Mouse (Mus musculus) brain, adult 2 months (tissue): ENCODE results near the gene Gm49711.
A peak's percentile ranks its signal among the peaks of the same experiment; 100 is the strongest.

ENCODE experiments used
- DNase-seq: peaks from one replicate; pipeline ENCODE4 v3.0.0; 2011; ENCODE audit warnings: low read depth, low spot score

Gene Gm49711

DNA sequence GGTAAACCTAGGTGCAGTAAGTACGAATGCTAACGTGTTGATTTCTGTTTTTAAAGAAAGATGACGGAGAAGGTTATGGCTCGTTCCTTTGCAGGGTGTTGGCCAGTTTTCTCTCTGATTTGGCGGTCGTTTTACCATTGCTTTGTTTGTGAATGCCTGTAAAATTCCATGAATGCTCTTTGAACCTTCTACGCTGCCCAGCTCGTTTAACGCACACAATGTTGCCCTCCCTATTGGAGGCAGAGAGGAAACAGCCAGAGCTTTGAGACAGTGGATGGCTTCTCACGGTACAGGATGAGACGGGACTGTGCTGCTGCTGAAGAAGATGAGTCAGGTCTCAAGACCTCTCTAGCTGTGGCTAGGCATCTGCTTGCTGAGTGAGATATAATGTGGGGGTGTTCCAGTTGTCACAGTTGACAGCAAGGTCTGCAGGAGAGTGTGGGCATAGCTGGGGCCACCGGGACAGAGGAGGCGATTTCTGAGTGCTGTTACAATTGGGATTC is 60.9 kb downstream of the Gm49711 start:
- peak; percentile 35 for DNase-seq

DNA sequence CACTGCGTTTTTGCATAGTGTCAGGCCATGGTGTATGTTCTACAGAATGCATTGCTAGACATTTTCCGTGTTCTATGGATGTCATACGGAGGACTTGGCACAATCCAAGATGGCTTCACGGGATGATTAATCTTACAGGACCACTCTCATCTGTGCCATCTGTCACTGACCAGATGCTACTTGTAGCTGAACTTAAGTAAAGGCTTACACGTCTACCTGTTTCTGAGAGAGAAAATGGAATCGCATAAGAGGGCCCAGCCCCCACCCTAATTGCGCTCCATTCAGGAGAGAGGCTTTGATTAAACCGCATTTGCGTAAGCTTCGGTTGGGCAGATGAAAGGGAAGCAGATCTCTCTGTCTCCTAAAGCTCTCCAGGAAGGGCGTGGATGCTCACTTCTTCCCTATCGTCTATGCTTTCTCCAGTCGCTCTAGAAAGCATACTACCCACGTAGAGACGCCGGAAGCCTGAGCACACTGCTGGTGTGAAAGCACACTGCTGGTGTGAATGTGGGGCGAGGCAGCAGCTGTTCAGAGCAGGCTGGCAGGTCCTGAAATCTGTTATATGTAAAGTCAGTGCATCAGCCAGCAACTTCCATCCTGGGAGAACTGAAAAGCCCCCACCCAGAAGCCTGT is 62.9 kb downstream of the Gm49711 start:
- peak; percentile 88 for DNase-seq

DNA sequence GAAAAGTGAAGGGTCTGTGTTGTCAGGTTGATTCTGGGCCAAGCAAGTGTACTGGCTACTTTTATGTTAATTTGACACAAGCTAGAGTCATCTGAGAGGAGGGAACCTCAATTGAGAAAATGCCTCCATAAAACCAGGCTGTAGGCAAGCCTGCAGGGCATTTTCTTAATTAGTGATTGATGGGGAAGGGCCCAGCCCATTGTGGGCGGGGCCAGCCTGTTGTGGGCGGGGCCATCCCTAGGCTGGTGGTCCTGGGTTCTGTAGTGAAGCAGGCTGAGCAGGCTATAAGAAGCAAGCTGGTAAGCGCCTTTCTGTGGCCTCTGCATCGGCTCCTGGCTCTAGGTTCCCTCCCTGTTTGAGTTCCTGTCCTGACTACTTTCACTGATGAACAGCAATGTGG is 69.1 kb downstream of the Gm49711 start:
- DNase-seq = no peak

DNA sequence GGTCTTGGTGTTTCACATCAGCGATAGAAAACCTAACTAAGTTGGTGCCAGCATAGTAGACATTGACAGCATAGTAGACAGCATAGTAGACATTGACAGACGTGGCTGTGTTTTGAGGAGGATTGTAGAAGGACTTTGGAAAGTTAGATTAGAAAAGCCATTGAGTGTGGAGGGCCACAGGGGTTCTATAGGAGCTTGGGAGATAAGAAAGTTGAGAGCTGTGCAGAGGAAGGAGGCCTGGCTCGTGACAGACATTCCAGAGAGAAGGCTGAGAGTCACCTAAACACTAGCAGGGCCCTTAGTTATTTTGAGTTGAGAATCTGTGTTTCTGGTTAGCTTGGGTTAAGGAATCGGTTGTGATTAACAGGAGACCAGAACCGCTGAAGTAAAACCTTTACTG is 69.5 kb downstream of the Gm49711 start:
- no peak for DNase-seq

DNA sequence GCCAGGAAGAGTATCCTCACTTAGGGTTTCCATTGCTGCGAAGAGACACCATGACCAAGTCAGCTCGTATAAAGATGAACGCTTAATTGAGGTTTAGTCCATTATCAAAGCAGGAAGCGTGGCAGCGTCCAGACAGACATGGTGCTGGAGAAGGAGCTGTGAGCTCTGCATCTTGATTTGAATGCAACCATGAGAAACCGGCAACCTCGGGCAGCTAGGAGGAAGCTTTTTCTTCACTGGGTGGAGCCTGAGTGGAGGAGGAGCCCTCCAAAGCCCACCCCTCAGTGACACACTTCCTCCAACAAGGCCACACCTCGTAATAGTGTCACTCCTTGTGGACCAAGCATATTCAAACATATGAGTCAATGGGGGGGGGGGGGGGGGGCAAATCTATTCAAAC is 71.7 kb downstream of the Gm49711 start:
- no peak for DNase-seq

DNA sequence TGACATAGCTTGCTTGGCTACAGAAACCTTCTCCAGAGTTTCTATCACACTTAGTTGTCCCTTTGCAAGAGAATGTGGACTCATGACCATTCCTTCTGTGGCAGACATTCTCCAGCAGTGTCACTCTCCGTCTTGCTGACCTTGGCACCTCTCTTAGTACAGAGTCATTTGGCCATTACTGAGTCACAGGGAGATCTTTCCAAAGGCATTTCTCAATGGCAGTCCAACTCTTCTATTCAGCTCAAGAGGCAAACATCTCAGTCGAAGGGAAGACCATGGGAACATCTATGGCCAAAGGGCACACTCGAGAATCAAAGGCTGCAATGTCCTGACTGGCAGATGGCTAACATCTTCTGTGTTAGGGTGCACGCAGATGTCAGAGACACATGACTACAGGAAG is 74.4 kb downstream of the Gm49711 start:
- DNase-seq = no peak

DNA sequence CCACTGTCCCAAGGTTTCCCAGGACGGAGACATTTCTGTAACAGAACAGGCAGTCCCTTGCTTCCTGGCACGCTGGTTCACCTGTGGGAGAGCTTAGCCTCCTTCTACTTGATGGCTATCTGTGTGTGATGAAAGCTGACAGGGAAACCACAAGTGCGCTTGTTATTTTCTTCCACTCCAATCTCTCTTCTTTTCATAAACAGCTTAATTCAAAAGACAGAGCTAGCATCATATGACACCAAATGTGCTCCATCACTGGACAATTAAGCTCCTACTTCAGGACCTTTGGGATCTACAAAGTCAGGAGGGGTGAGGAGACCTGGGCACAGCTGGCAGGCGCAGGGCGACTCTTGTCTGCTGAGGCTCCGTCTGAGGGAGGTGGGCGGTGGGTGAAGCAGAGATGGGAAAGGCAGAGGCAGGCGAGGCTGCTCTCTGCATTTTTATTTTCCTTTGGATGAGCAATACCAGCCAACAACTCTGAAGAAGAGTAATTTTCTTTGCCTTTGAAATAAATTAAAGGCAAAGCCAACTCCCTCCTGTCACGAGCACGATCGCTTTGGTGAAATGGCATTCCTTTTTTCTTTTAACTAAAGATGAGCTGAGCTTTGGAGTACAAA is 76.1 kb downstream of the Gm49711 start:
- DNase-seq = peak; percentile 61

DNA sequence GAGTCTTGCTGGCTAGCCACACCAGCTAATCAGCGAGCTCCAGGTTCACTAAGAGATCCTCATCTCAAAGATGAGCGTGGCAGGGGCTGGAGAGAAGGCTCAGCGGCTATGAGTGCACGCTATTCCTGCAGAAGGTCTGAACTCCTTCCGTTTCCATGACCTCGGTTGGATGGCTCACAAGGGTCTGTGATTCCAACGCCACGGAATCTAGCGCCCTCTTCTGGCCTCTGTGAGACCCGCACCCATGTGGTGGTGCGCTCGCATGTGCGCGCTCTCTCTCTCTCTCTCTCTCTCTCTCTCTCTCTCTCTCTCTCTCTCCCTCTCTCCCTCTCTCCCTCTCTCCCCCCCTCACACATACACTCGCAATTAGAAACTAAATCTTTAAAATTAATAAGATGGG is 78.2 kb downstream of the Gm49711 start:
- no peak for DNase-seq

DNA sequence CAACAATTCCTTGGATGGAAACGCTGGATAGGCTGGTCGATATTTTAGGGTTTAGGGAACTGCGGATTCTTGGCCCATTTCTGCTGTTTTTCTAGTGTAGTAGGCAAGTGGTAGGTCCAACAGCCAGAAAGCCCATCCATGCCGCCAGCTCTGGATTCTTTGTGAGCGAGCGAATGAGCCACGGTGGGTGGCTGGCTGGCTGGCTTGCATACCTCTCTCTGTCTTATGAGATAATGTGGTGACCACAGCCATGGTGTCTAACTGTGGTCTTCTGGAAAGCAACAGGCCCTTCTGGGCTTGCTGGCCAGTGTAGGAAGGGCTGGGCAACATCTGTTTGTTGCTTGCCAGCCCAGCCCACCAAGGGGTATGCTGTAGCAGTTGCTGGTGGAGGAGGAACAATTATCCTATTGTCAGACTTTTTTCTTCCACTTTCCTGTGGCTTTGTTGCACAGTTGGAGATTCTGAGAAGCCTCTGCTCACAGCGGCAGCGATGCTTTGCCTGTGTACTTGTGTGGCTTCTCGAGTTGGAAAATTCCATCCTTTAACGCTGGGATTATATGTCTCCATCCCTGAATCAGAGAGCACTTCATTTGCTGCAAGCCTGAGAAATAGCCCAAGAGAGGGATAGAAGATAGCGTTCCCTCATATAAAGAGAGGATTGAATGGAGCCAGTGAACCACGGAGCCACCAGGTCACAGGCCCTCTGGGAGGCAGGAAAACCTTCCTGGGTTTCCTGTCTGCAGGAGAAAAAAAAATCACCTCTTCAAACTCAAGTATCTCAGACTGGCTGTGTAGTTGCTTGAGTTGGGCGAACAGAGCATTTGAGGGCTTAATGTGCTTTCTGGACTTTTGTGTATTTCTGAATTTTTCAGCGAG is 81.5 kb downstream of the Gm49711 start:
- peak; percentile 59 for DNase-seq

DNA sequence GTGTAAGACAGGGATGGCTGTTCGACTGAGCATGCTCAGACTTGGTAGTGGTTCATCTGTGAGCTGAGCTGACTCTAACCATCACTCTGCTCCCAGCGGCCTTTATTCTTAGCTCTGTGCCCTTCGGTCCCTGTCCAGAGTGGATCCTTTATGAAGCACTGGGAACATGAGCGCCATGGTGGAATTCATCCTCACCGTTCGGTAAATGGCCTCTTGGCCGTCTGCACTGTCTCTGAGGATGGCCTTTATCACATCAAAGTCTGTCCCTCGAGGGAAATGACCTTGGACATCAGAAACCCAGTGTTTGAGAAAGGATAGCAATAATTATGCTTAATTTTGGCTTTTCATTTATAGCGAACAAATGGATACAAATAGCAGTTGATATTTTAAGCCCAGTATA is 82.2 kb downstream of the Gm49711 start:
- DNase-seq = no peak

DNA sequence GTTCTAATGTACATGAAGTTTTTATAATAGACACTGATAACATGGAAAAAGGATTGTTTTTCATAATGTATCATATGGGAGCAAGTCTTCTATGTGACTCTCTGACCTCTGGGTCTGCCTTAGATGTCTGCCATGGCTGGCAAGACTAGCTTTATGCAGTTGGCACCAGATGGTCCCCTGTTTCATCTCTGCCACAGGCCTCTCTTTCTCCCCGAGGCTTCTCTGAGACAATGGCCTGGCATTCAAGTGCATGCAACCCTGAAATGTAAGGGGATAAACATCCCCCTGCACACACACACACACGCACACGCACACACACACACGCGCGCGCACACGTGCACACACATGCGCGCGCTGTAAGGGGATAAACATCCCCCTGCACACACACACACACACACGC is 82.9 kb downstream of the Gm49711 start:
- DNase-seq = no peak

DNA sequence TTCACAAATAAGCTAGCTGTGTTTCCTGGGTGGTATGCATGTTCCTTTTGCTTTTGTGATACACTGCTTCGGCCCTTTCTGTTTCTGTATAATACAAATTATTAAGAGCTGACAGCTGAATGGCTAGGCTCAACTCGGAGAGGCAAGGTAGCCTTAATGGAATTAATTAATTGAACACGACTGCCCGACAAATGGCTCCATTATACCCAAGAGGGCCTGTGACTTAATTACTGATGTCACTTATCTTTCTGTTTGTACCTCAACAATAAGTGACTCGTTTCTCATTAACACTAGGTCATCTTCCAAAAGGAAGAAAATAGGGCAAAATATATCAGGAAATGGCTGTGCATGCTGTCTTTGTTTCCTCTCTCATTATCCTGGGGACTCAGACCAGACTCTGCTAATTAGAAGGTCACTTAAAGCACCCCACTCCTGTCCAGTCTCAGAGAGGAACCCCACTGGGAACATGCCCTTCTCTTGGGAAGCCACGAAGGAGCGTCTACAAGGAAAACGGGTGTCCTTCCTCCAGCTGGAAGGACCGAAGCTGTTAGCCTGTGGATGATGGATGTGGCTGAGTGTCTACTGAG is 84.4 kb downstream of the Gm49711 start:
- DNase-seq = no peak

DNA sequence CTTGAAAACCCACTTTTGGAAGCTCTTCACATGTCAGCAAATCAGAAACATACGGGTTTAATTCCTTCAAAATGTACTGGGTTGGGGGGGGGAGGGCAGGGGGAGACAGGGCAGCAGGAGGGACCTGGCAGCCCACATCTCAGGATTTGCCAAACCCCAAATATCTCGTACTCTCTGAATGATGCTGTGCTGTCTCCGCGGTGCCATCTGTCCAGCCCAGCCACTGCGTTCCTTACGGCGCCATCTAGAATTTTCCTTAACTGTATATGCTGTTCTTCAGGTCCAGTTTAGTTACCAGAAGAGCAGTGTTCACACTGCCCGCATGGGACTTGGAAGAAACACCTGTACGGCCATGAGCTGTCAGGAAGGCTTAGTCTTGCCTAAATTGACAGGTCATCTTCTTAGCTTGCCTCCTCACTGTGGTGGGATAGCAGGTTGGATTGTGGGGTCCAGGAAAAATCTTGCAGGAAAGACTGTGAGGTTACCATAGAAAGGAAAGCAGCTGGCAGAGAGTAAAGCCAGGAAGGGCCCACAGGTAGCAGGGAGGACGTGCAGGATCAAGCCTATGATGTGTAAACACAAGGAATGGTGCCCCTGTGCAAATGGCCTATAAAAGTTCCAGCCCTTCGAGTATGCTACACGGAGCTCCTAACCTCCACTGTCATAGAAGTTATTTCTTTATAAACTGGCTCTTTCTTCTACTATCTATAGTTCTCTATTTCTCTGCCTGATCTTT is 89.7 kb downstream of the Gm49711 start:
- DNase-seq = peak; percentile 62

DNA sequence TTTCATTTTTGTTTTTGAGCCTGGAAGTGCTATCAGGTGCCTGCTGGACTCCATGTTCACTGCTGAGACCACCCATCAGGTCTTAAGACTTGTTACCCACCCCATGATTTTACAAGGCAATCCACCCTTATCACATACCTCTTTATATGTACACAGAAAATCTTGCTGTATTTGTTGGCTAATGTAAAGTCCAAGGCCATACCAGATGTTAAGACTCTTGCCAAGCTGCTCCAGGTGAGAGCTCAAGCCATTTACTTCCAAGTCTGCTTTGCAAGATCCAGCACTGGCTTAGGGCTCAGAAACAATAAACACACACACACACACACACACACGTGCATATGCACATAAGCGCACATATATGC is 90.2 kb downstream of the Gm49711 start:
- DNase-seq = no peak

DNA sequence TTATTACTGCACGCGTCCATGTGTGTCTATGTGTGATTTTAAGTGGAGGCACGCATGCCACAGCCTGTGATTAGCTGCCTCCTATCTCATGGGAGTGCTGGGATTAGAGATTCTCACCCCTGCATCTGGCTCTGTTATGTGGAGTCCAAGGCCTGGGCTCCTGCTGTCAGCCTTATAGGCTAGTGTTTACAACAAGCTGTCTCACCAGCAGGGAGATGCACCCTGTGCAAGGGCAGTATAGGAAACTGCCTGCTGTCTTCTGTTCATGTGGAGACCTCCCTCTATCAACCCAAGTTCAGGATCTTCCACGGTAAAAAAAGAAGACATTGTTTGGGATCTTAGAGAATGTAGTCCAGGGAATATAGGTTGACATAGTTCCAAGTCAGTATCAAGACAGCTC is 92.9 kb downstream of the Gm49711 start:
- no peak for DNase-seq

DNA sequence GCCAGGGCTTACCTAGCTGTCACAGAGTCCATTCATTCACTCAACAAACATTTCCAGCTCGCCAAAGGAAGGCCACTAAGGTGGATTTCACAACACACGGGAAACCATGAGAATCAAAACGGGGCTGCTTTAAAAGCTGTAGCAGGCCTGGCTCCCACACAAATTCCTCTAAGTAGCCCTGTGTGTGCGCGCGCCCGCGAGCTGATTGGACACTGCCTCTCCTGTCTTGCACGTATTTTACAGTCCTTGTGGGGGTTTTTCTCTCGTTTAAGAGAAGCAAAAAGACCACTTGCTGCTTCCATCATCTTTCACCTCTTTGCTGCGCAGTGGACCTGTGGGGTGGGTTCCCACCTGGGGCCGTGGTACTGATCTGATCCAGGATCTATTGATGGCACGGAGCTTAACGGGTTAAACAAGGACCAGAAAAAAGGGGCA is 99.9 kb downstream of the Gm49711 start:
- peak; percentile 81 for DNase-seq

DNA sequence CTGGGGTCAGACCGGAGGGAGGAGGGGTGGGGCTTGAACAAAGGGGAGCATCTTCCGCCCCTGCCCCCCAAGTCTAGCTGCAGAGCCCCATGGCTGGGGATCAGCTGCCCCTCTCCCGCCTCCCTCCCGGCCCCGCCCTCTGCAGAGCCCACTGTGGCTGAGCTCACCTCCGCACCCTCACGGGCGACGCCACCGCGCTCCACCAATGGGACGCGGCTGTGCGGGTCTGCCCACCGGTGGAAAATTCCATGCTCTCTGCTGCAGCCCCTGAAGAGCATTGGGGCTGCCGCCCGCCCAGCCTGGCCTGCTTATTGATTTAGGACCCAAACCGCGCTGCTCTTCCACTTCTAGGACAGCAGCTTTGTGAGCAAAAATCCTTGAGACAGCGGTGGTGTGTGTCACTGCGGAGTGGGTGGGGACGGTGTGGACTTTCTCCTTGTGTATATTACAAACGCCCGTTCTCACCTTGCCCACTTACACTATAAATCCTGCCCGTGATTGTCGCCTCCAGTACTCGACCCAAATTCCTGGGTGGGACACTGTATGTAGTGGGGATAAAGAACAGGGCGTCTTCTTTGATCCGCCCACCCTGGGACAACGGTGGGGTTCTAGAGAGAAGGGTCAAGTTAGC is 100.5 kb downstream of the Gm49711 start:
- DNase-seq = peak; percentile 97

DNA sequence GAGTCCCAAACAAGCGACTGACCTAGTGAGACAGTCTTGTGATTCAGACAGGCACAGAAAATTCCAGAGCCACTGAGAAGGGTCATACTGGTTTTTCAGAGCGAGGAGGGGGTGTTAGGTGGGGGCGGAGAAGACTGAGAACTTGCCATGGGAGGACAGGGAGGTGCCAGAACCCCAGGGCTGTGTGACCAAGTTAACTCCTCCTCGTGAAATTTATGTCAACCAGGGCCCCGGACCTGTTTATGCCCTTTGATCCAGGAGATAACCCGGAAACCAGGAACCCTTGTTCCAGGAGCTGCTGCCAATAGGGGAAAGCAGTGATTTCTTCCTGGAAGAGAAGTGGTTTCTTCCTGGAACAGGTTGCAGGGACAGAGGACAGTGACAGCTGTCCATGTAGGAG is 101.0 kb downstream of the Gm49711 start:
- DNase-seq = peak; percentile 61

DNA sequence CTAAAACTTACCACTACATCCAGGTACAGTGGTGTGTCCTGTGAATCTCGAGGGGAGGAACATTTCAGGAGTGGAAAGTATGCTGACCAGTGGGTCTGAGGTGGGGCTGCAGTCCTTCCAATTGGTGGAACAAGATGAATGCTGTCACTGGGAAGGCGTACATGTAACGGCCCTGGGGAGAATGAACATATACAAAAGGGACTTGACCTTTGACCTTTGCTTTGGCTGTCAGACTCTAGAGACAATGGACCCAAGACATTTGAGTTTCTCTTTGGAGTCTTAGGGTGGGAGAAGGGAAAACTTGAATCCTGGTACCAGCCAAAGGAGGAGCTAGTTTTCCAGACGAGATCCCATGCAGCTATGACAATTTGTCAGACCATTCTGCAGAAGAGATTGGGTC is 104.2 kb downstream of the Gm49711 start:
- no peak for DNase-seq

DNA sequence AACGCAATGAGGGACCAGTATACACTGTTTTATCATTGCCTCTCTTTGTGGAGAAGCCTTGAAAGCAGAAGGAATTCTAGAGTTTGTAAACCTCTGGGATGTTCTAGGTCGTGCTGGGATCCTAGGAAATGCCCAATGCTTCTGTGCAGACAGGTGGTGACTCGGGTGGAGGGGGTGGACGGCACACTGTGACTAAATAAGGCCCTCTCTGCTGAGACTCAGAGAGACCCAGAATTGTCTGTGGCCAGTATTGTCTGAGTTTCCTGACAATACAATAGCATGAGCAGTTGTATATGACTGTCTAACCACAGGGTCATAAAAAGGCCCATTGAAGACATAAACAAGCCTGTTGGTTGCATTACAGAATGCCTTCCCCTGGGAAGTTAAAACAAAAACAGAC is 105.4 kb downstream of the Gm49711 start:
- DNase-seq = no peak

DNA sequence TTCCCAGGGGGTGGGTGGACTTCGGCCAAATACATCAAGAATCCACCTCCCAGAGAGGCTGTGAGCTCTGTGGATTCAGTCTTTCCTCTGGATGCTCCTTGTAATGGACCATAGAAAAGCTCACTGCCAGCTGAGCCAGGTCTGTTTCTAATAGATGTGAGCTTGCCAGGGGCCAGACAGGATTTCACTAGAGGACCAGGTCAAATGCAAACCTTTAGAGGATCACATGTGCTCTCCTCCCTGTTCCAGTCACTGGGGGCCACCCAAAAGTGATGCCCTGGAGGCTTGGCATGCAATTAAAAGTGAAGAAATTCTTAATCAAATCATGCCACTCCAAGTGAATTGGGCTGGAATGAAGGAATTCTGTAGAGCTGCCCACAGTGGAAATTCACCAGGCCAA is 117.9 kb downstream of the Gm49711 start:
- no peak for DNase-seq
